Comparison of ENCODE assay signal across 8 mouse cellular contexts in the genomic region with DNA sequence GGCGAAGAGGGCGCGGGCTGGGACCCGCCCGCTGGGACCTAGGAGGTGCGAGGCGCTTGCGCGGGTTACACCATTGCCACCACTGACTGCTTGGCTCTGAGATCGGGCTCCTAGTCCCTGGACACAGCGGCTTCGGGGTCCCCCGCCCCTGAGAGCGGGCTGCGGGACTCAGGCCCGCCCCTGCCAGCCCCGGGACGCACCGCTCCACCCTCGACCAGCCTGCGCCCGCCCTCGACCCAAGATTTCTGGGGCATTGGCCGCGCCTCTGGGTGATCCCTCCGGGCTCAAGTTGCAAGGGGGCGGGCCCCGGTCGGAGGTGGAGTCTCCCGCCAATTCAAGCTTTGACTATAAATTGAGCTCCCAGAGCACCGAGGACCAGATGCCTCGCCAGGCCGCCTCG. TPM values are rescaled to one million over a fixed set of nuclear protein-coding genes. Genes with fewer than 3 reads are reported as not detected.
A peak's percentile ranks its signal among the peaks of the same experiment; 100 is the strongest.
DNase-seq lines count a peak whose midpoint lies in the region; ATAC-seq and TF ChIP-seq lines count a peak whose summit lies in the region.

A gene (plus strand): TSS at position 216 of the 400 bp plus-strand sequence.

- no peak within 1 kb of the TSS for H3K27ac ChIP-seq in hindbrain, embryonic 11.5 days (ENCODE audit: low read depth, low read length)
- no peak within 1 kb of the TSS for H3K27ac ChIP-seq in limb, embryonic 14.5 days (replicated peaks; ENCODE audit: low read depth, low read length)
- H3K27ac ChIP-seq in midbrain, embryonic 16.5 days (ENCODE audit: low read length): no peak within 1 kb of the TSS

- no peaks in the 10 kb centered on the region for H3K36me3 ChIP-seq in G1E (replicated peaks)
- H3K36me3 ChIP-seq in hindbrain, embryonic 11.5 days (ENCODE audit: control insufficient read depth, insufficient read depth, low read length): no peaks in the 10 kb centered on the region
- no peaks in the 10 kb centered on the region for H3K36me3 ChIP-seq in limb, embryonic 14.5 days (ENCODE audit: control insufficient read depth, insufficient read depth, low read length)
- no peaks in the 10 kb centered on the region for H3K36me3 ChIP-seq in midbrain, embryonic 16.5 days (ENCODE audit: control insufficient read depth, insufficient read depth, low read length)

- H3K4me2 ChIP-seq in hindbrain, embryonic 11.5 days (replicated peaks; ENCODE audit: low read depth, low read length): peak within 1 kb of the TSS; percentile 55
- peak within 1 kb of the TSS; percentile 77 for H3K4me2 ChIP-seq in limb, embryonic 14.5 days (replicated peaks; ENCODE audit: low read depth, low read length, severe bottlenecking)
- peak within 1 kb of the TSS; percentile 75 for H3K4me2 ChIP-seq in midbrain, embryonic 16.5 days (ENCODE audit: low read length)

- peaks cover 4% of the 10 kb centered on the region; the same call in 1 of the 2 replicates for H3K27me3 ChIP-seq in G1E (ENCODE audit: insufficient read depth, low read length)
- H3K27me3 ChIP-seq in hindbrain, embryonic 11.5 days (ENCODE audit: control insufficient read depth, insufficient read depth, low read length): peaks cover 84% of the 10 kb centered on the region
- peaks cover 95% of the 10 kb centered on the region for H3K27me3 ChIP-seq in limb, embryonic 14.5 days (ENCODE audit: control insufficient read depth, insufficient read depth, low read length)
- H3K27me3 ChIP-seq in midbrain, embryonic 16.5 days (ENCODE audit: control insufficient read depth, insufficient read depth, low read depth, low read length): peaks cover 87% of the 10 kb centered on the region

- H3K9ac ChIP-seq in hindbrain, embryonic 11.5 days (ENCODE audit: low read depth, low read length): no peak within 1 kb of the TSS
- peak within 1 kb of the TSS; percentile 21; the same call in 1 of the 2 replicates for H3K9ac ChIP-seq in limb, embryonic 14.5 days (ENCODE audit: low read depth, low read length, severe bottlenecking)
- 0 out of 2 replicates have a peak within 1 kb of the TSS, but pooled peaks have one; percentile 44 for H3K9ac ChIP-seq in midbrain, embryonic 16.5 days (ENCODE audit: low read depth, low read length)

- no peak for TF ChIP-seq CTCF in G1E (IDR thresholded peaks at IDR 0.05; ENCODE audit: low read depth, low read length)

- under 1% methylated on average over 31 of the region's 34 CpGs for WGBS in hindbrain, embryonic 11.5 days
- WGBS in limb, embryonic 14.5 days: 0% methylated on average over 15 of the region's 34 CpGs
- WGBS in midbrain, embryonic 16.5 days: 1% methylated on average over 23 of the region's 34 CpGs

- DNase-seq in G1E (ENCODE audit: low spot score): no peak
- peak; percentile 76 for DNase-seq in embryo, embryonic 10.5 days (ENCODE audit: low spot score)
- DNase-seq in hindbrain, embryonic 11.5 days (ENCODE audit: low spot score): peak; percentile 61
- DNase-seq in limb, embryonic 14.5 days (ENCODE audit: low spot score): peak; percentile 21
- DNase-seq in cerebellum, adult 11-12 months: no peak
- no peak for DNase-seq in c-Kit-positive CD71-positive TER-119-positive erythroid progenitor cells, embryonic 14.5 days (ENCODE audit: low spot score)

- no peak for ATAC-seq in G1E (ENCODE audit: extremely low read depth, insufficient number of reproducible peaks, low FRiP score, poor library complexity, severe bottlenecking)
- ATAC-seq in hindbrain, embryonic 11.5 days (ENCODE audit: low FRiP score): peak; percentile 49; the same call in 1 of the 2 replicates
- ATAC-seq in limb, embryonic 14.5 days (ENCODE audit: low FRiP score, low read depth): peak; percentile 45; the same call in 1 of the 2 replicates
- ATAC-seq in midbrain, embryonic 16.5 days: 0 out of 2 replicates have a peak, but pooled peaks have one; percentile 45
- ATAC-seq in activated CD4-positive, CD25-positive, alpha-beta regulatory T cell, adult 4 months: no peak

- H3K4me3 ChIP-seq in G1E (ENCODE audit: low read depth, low read length): peak within 1 kb of the TSS; percentile 9; the same call in 1 of the 2 replicates
- H3K4me3 ChIP-seq in hindbrain, embryonic 11.5 days (ENCODE audit: low read depth, low read length): peak within 1 kb of the TSS; percentile 36
- peak within 1 kb of the TSS; percentile 43 for H3K4me3 ChIP-seq in limb, embryonic 14.5 days (replicated peaks; ENCODE audit: low read length)
- peak within 1 kb of the TSS; percentile 51 for H3K4me3 ChIP-seq in midbrain, embryonic 16.5 days (ENCODE audit: low read depth, low read length)

- no peaks in the 10 kb centered on the region for H3K4me1 ChIP-seq in G1E (ENCODE audit: insufficient read depth, low read depth, low read length)
- peaks cover 14% of the 10 kb centered on the region for H3K4me1 ChIP-seq in hindbrain, embryonic 11.5 days (replicated peaks; ENCODE audit: control insufficient read depth, insufficient read depth, low read length)
- peaks cover 7% of the 10 kb centered on the region; the same call in 1 of the 2 replicates for H3K4me1 ChIP-seq in limb, embryonic 14.5 days (ENCODE audit: control insufficient read depth, insufficient read depth, low read length)
- H3K4me1 ChIP-seq in midbrain, embryonic 16.5 days (ENCODE audit: control insufficient read depth, insufficient read depth, low read length): peaks cover 12% of the 10 kb centered on the region

- H3K9me3 ChIP-seq in G1E (replicated peaks): peaks cover 96% of the 10 kb centered on the region
- H3K9me3 ChIP-seq in hindbrain, embryonic 11.5 days (ENCODE audit: control insufficient read depth, low read length): no peaks in the 10 kb centered on the region
- no peaks in the 10 kb centered on the region for H3K9me3 ChIP-seq in limb, embryonic 14.5 days (ENCODE audit: control insufficient read depth, low read length)
- H3K9me3 ChIP-seq in midbrain, embryonic 16.5 days (replicated peaks; ENCODE audit: control insufficient read depth, low read length, poor library complexity, severe bottlenecking): no peaks in the 10 kb centered on the region

- no peak for TF ChIP-seq POLR2A in limb, embryonic 14.5 days (IDR thresholded peaks at IDR 0.05; ENCODE audit: borderline replicate concordance, extremely low read depth, insufficient read depth, insufficient read length)

RNA-seq across cellular contexts. Expression of the gene that starts here (rescaled TPM):
- total RNA-seq in G1E (2014; fragmentation: Nextera tagmentation) (not detected in 2 replicates), G1E (2017) (0.11 TPM in 1 of 2 replicates, not detected in the other)
- polyA plus RNA-seq in G1E (2012): not detected in 2 replicates
- not detected in 2 replicates for polyA plus RNA-seq in hindbrain, embryonic 11.5 days (2014; fragmentation: Nextera tagmentation; extraction: Ambion mirVana)
- polyA plus RNA-seq in limb, embryonic 14.5 days (2012; rRNA removed): 6.9 and 8.2 TPM in 2 replicates
- polyA plus RNA-seq in limb, embryonic 14.5 days (2014; fragmentation: Nextera tagmentation; extraction: Ambion mirVana): 0.54 and 0.59 TPM in 2 replicates
- polyA plus RNA-seq in midbrain, embryonic 16.5 days (2015; fragmentation: Nextera tagmentation; extraction: Ambion mirVana): 1.6 and 3.4 TPM in 2 replicates
- not detected for polyA plus RNA-seq in activated CD4-positive, CD25-positive, alpha-beta regulatory T cell, adult 4 months (2017; shearing (Covaris generic))

Comparison
In these comparisons a context has a peak if more than half of its experiments do, and no peak if none do; other contexts are left out.
1. Peak in DNase-seq, ATAC-seq, H3K4me3 ChIP-seq and H3K4me2 ChIP-seq in hindbrain, embryonic 11.5 days; RNA of the gene not detected or under 1 TPM.
2. ATAC-seq: peak in limb, embryonic 14.5 days (single experiment) and midbrain, embryonic 16.5 days (single experiment); none in G1E (single experiment) and activated CD4-positive, CD25-positive, alpha-beta regulatory T cell, adult 4 months (single experiment).
3. DNase-seq: peak in embryo, embryonic 10.5 days (single experiment) and limb, embryonic 14.5 days (single experiment); none in G1E (single experiment), cerebellum, adult 11-12 months (single experiment) and c-Kit-positive CD71-positive TER-119-positive erythroid progenitor cells, embryonic 14.5 days (single experiment).
4. Peak in every context shown above with its lines, with median percentiles within 50 percentile points of each other: H3K4me3 ChIP-seq and H3K4me2 ChIP-seq.